11 mouse cellular contexts compared by ENCODE assay signal in genomic region chr8:124294900-124295299, GRCm38 (mm10).
DNase-seq lines count a peak whose midpoint lies in the region; ATAC-seq lines count a peak whose summit lies in the region.
"Had no signal": no experiment of that assay in that cellular context is flagged by ENCODE, and none has a peak within 500 bp of the region (broad histone marks: within the 10 kb centered on the region; RNA-seq: fewer than 3 reads in every experiment).

No protein-coding gene starts in this region.

- no peak for DNase-seq in heart, embryonic 10.5 days (ENCODE audit: low spot score)
- no peak for DNase-seq in heart, adult 8-10 months (ENCODE audit: low spot score)
- no peak for DNase-seq in lung, postnatal 10 days
- DNase-seq in layer of hippocampus, adult 9-11 months: no peak
- DNase-seq in spleen, postnatal 36 days (ENCODE audit: low spot score in 2 of 2): no peak
- DNase-seq: kidney, adult 2 months; thymus, postnatal 4 days had no signal

- 67% methylated on average over 10 of the region's 10 CpGs for WGBS in heart, embryonic 10.5 days
- 66% methylated on average over 10 of the region's 10 CpGs for WGBS in lung, embryonic 15.5 days
- WGBS in hindbrain, embryonic 13.5 days: 52% methylated on average over 10 of the region's 10 CpGs
- 47% methylated on average over 10 of the region's 10 CpGs for WGBS in neural tube, embryonic 13.5 days

- H3K27ac ChIP-seq in heart, embryonic 10.5 days: peak overlapping the region; percentile 67
- no peak overlapping the region for H3K27ac ChIP-seq in lung, embryonic 15.5 days
- peak overlapping the region; percentile 78 for H3K27ac ChIP-seq in hindbrain, embryonic 13.5 days
- peak overlapping the region; percentile 43; the same call in 1 of the 2 replicates for H3K27ac ChIP-seq in neural tube, embryonic 13.5 days (replicated peaks)

- H3K4me3 ChIP-seq in heart, embryonic 10.5 days: no peak overlapping the region
- H3K4me3 ChIP-seq in lung, embryonic 15.5 days: no peak overlapping the region
- H3K4me3 ChIP-seq in hindbrain, embryonic 13.5 days: no peak overlapping the region
- H3K4me3 ChIP-seq in neural tube, embryonic 13.5 days: no peak overlapping the region

- no peaks in the 10 kb centered on the region for H3K27me3 ChIP-seq in heart, embryonic 10.5 days (ENCODE audit: insufficient read depth, poor library complexity, severe bottlenecking)
- H3K27me3 ChIP-seq in lung, embryonic 15.5 days: no peaks in the 10 kb centered on the region
- no peaks in the 10 kb centered on the region for H3K27me3 ChIP-seq in hindbrain, embryonic 13.5 days
- H3K27me3 ChIP-seq in neural tube, embryonic 13.5 days: no peaks in the 10 kb centered on the region
- H3K27me3 ChIP-seq: CH12.LX had no signal

- H3K4me2 ChIP-seq in lung, embryonic 15.5 days: 0 out of 2 replicates have a peak overlapping the region, but pooled peaks have one; percentile 0
- H3K4me2 ChIP-seq in hindbrain, embryonic 13.5 days: no peak overlapping the region
- no peak overlapping the region for H3K4me2 ChIP-seq in neural tube, embryonic 13.5 days

- H3K9me3 ChIP-seq in heart, embryonic 10.5 days: no peaks in the 10 kb centered on the region
- no peaks in the 10 kb centered on the region for H3K9me3 ChIP-seq in lung, embryonic 15.5 days
- H3K9me3 ChIP-seq in hindbrain, embryonic 13.5 days: no peaks in the 10 kb centered on the region
- H3K9me3 ChIP-seq in neural tube, embryonic 13.5 days: no peaks in the 10 kb centered on the region

- H3K9ac ChIP-seq in lung, embryonic 15.5 days: no peak overlapping the region
- no peak overlapping the region for H3K9ac ChIP-seq in hindbrain, embryonic 13.5 days
- no peak overlapping the region for H3K9ac ChIP-seq in neural tube, embryonic 13.5 days

- ATAC-seq in lung, embryonic 15.5 days (ENCODE audit: borderline replicate concordance, extremely low read depth, low FRiP score, low TSS enrichment): no peak; the same call in 1 of the 2 replicates
- 0 out of 2 replicates have a peak, but pooled peaks have one; percentile 25 for ATAC-seq in hindbrain, embryonic 13.5 days (ENCODE audit: low FRiP score)
- ATAC-seq in neural tube, embryonic 13.5 days (ENCODE audit: low read depth): no peak

- peaks cover 12% of the 10 kb centered on the region; the same call in 1 of the 2 replicates for H3K36me3 ChIP-seq in heart, embryonic 10.5 days
- H3K36me3 ChIP-seq in lung, embryonic 15.5 days: no peaks in the 10 kb centered on the region
- no peaks in the 10 kb centered on the region for H3K36me3 ChIP-seq in hindbrain, embryonic 13.5 days
- peaks cover 16% of the 10 kb centered on the region; the same call in 1 of the 2 replicates for H3K36me3 ChIP-seq in neural tube, embryonic 13.5 days

- H3K4me1 ChIP-seq in heart, embryonic 10.5 days: peaks cover 38% of the 10 kb centered on the region
- peaks cover 12% of the 10 kb centered on the region for H3K4me1 ChIP-seq in lung, embryonic 15.5 days
- H3K4me1 ChIP-seq in hindbrain, embryonic 13.5 days (replicated peaks): peaks cover 38% of the 10 kb centered on the region
- H3K4me1 ChIP-seq in neural tube, embryonic 13.5 days (replicated peaks): peaks cover 30% of the 10 kb centered on the region
